Comparison of ENCODE assay signal across 1 mouse cellular context in the genomic region with DNA sequence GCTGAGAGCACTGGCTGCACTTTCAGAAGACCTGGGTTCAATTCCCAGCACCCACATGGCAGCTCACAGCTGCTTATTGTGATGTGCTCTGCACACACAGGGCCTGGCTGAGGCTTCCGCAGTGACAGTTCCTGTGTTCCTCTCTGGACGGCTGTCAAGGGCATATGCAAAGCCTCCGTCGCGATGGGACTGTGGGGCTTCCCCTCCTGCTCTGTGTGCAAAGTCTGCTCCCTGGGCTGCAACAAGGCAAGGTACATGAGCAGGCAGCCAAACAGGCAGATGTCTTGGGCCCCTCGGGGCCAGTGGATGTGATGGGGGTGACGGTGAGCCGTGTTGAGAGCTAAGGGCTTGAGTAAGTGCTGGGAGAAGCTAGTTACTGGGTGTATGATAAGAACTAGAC.
TF ChIP-seq lines count a peak whose summit lies in the region.

No protein-coding gene starts in this region.

TF ChIP-seq in CH12.LX, 34 proteins besides CTCF, POLR2A, EP300 and RAD21 (continued from another document):
- TF ChIP-seq NELFE (IDR thresholded peaks at IDR 0.05; ENCODE audit: low read depth, low read length) (no peak), CHD1 (IDR thresholded peaks at IDR 0.05; ENCODE audit: low read depth, low read length) (no peak), ETS1 (conservative IDR thresholded peaks at IDR 0.05; ENCODE audit: low read depth, low read length) (peak; percentile 35; the same call in 1 of the 2 replicates), USF2 (conservative IDR thresholded peaks at IDR 0.05; ENCODE audit: low read depth, low read length) (no peak), ELF1 (IDR thresholded peaks at IDR 0.05; ENCODE audit: low read depth, low read length) (peak; percentile 76), RCOR1 (conservative IDR thresholded peaks at IDR 0.05; ENCODE audit: low read depth, low read length) (no peak), NRF1 (IDR thresholded peaks at IDR 0.05; ENCODE audit: low read depth, low read length) (no peak), USF1 (IDR thresholded peaks at IDR 0.05; ENCODE audit: low read depth, low read length) (no peak), ZNF384 (IDR thresholded peaks at IDR 0.05; ENCODE audit: low read depth, low read length) (no peak), HCFC1 (IDR thresholded peaks at IDR 0.05; ENCODE audit: low read depth, low read length) (no peak)
TF ChIP-seq in CH12.LX: peak in this region for 7.
